Mouse (Mus musculus) mature B cell (primary cell): ENCODE results near the gene Rdh16f1.
"Not testable (repeated sequence)": the region's sequence is repeated elsewhere in the genome, so short reads cannot be mapped to it uniquely, and the experiment has no call there.

Experiments used
- in situ Hi-C: fragments of 300-500 bp; cut with MboI; formaldehyde crosslinking; loops from 2 replicates; pipeline ENCODE4 v1.14.3; 2019

The Rdh16f1 gene

DNA sequence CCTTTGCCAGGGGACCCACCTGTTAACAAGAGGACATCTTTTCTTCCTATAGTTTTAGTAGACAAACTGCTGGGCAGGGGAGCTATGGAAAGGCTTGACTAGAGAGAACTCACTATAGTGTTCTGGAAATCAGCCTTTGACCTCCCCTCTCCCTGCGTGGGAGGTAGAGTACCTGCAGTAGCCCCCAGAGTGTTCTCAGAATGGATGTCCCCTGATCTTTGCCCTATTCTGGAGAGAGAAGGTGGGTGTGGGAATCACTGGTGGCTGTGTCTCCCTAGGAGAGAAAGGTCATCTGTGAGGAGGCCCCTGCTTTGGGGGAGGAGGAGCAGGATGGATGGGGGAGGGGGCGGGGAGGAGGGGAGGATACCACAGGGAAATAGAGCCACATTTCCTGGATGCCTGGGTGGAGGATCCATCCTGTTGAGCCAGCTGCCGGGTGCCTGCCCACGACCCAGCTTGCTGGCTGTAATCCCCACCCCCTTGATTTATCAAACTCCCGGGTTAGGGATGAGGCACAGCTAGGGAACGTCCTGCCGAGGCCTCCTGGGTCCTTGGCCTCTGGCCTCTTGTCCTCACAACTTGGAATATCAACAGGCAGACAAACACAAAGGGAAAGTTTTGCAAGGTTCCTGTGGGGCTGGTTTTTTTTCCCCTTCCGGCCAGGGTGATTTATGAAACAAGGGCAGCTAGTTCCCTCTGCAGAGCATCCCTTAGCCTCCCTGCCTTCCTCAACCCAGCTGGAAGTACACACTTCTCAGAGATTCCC, 10.6 kb upstream of the Rdh16f1 start:
- in situ Hi-C loops, result no loop called here

GRCm38 (mm10) chr10:127750136-127750777, 9.3 kb upstream of the Rdh16f1 start:
- in situ Hi-C loops, result no loop called here

DNA sequence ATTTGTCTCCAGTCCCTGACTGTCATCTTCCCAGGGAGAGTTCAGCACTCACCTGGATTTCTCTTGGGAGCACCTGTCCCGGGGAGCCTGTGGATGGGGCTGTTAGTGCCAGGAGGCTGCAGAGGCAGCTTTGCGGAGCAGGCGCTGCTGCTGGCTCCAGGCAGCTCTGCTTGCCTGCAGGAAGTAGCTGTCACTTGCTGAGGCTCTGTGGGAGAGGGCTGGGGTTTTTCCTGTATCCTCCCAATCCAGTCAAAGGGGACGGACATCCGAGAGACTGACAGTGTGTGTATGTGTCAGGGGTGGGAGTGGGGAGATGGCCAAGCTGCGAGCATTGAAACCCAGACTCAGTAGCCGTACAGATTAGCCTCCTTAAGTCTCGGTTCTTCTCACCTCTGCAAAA, 8.0 kb upstream of the Rdh16f1 start, which contains the start of gene Gpr182:
Gene Gpr182, minus strand, starts transcription at position 185 of the 400 bp plus-strand sequence.
- in situ Hi-C loops, result no loop called here

DNA sequence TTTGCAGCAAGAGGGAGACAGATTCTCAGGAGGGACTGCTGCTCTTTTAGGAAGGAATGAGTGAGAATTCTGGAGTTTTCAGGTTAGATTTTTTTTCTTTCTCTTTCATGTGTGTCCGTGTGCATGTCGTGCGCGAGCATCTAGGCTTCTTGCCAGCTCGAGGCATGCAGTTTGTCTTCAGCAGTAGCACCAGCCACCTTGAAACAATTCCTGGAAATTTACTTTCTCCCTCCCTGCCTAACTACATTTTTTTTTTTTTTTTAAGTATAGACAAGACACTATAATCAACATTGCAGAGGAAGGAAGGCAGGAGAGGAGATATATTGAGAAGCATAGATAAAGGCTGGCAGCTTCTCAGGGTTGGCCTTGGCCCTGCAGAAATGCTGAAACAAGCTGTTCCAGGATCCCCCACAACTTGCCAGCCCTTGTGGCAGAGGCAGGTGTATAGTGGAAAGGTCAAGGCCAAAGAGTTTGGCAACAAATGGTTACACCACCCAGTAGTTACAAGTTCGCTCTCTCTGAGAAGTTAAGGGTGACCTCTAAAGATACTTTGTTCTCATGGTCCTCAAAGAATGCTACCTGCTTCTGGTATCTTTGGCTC, 4.9 kb upstream of the Rdh16f1 start:
- in situ Hi-C loops, result no loop called here

DNA sequence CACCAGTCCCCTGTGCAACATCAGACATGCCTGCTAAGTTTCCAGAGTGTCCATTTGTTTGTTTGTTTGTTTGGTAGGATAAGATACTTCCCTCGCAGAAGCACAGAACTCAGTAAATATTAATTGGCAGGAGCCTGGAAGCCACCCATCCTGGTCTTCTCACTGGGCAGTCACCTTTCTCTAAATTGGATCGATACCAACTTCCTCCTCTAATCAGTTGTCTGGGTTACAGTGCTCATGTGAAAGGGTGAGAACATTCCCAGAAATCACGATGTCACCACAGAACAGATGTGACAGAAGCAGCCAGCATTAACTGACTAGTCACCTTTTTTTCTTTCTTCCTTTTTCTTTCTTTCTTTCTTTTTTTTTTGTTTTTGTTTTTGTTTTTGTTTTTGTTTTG, 4.3 kb upstream of the Rdh16f1 start:
- in situ Hi-C loops, result no loop called here

DNA sequence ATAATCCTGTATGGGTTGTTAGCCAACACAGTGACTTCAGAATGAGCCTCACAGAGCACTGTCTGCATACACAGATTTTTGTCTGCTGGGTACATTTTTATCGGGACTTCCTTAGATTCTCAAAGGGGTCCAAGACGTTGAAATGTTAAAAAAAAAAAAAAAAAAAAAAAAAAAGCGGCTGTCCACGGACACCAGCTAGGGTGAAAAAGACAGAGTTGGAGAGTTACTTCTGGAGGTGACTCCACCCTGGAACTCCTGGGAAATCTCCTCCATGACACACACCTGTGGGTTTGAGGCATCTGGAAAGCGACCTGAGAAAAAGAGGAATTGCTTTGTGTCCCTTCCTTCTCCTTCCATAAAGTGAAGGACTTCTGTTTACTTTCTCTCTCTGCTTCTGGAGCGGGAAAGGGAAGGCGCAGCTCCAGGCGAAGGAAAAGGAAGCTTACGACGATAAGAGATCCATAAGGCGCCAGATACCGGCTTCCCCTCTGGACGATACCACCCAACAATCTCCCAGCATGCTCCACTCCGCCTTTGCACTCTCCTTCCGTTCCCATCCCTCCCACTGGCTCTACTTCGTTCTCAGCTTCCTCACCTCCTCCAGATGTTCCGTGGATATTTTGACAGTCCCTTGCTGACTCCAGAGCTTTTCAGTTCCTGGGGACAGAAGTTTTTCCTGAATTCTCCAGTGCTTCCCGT, 3.7 kb upstream of the Rdh16f1 start:
- in situ Hi-C loops, result no loop called here

DNA sequence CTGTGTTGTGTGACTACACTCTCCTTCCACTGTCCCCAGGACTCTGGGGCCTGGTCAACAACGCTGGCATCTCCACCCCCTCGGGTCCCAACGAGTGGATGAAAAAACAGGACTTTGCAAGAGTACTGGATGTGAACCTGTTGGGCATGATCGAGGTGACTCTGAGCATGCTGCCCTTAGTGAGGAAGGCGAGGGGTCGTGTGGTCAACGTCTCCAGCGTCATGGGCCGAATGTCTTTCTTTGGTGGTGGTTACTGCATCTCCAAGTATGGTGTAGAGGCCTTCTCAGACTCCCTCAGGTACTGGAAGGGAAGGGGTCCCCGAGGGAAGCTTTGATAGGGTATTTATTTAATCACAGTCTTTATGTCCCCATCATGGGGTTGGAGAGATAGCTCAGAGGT, 3.3 kb downstream of the Rdh16f1 start:
- in situ Hi-C loops, result not testable (repeated sequence)

- in situ Hi-C loops, result no loop called here
Measured at GRCm38 (mm10) chr10:127763914-127764680, 4.5 kb downstream of the Rdh16f1 start.

DNA sequence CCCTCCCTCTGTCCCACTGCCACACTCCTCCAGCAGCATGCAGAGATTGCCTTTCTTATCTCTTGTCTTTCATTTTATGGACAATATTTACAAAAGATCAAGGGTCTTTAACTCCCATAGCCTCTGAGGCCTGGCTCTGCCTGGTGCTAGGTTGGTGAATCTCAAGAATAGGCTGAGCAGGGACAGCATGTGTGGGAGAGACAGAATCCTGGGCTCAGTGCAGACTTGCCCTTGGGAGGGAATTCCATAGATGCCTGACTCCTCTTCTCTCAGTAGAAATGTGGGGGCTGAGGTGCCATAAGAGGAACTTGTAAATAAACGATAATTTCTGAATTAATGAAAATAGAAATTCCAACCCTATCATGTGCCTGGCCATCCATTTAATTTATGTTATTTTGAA, 7.0 kb downstream of the Rdh16f1 start:
- in situ Hi-C loops, result no loop called here

DNA sequence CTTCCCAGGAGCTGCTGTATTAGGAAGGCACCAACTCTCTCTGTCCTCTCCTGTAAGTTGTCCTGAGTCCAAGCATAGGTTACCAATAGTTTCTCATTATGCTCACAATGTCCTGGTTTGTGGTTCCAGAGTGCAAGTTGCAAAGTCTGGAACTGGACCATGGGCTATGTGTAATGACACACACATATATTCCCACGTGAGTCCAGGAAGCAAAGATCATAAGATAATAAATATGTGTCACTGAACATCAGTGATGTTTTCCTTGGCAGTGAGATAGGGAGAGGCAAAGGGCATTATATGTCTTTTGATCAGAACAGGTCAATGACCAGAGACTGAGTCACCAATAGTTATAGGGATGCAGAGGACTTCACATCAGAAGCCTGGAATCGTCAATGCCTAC, 16.4 kb downstream of the Rdh16f1 start, which contains the start of gene Rdh9:
Gene Rdh9, plus strand, starts transcription at position 376 of the 400 bp plus-strand sequence.
- in situ Hi-C loops, result no loop called here

- in situ Hi-C loops, result not testable (repeated sequence)
Measured at GRCm38 (mm10) chr10:127782321-127782720, 22.7 kb downstream of the Rdh16f1 start.

GRCm38 (mm10) chr10:127785411-127785810, 25.8 kb downstream of the Rdh16f1 start:
- in situ Hi-C loops, result not testable (repeated sequence)

DNA sequence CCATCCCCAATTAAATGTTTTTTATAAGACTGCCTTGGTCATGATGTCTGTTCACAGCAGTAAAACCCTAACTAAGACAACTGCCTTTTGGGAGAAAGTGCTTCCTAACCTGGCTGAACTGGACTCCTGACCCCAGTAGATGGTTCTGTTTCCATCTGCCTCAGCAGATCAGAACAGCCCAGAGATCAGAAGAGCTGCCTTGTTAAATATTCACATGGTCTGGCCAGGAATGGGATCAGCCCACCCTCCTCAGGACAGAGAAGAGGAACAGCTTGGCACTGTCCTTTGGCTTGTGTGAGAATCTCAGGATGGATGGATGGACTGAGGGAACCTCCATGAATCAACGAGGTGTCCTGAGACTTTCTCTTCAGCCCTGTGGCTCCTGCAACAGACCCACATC, 39.7 kb downstream of the Rdh16f1 start:
- in situ Hi-C loops, result no loop called here

GRCm38 (mm10) chr10:127800891-127801290, 41.3 kb downstream of the Rdh16f1 start, which contains the start of gene Rdh16:
Gene Rdh16 (plus strand): TSS chr10:127801152.
- in situ Hi-C loops, result no loop called here

- in situ Hi-C loops, result no loop called here
Measured at GRCm38 (mm10) chr10:127801612-127802011, 42.0 kb downstream of the Rdh16f1 start.

- in situ Hi-C loops, result no loop called here
Measured at GRCm38 (mm10) chr10:127802236-127802635, 42.6 kb downstream of the Rdh16f1 start.

DNA sequence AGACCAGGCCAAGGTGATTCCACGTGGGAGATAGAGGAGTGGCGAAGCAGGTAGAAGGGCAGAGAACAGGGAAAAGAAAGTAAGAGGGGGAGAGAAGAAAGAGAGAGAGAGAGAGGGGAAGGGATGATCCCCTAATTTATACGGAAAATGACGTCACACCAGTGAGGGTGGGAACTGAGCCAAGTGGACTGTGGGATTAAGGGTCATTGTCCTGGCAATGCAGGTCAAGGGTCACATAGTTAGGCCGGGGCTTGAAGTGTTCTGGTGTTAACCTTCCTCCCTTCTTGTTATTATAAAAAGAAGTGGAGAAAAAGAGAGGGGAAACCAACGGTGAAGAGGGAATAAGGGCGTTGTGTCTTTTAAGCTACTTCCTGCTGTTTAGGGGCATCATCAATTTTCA, 44.8 kb downstream of the Rdh16f1 start:
- in situ Hi-C loops, result no loop called here

- in situ Hi-C loops, result no loop called here
Measured at GRCm38 (mm10) chr10:127815888-127816287, 56.3 kb downstream of the Rdh16f1 start.

DNA sequence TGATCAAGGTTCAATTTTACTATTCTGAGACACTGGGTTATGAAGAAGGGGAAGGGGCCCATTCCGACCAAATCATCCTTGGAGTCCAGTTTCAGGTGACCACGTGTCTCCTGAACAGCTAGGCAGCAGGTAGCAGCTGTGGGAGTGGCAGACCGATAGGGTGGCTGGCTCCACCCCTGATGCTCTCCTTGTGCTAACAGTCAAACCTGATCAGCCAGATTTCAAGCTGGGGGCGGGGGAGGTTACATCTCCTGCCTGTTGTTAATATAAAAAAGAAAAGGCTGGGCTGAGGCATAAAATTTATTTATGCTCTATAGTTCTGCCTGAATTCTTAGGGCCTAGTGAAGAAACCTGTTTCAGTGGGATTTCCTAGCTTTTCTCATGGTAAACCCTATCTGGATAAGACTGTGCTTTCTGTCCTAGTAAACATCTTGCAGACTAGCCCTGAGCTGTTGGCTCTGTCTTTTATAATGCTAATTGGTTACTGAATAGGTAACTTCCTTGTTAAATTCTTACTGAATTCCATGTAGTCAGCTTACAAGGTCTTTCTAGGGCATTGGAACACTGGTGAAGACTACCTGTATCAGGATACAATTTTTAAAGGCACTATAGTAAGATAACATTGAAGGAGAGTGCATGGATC, 57.8 kb downstream of the Rdh16f1 start:
- in situ Hi-C loops, result not testable (repeated sequence)

- in situ Hi-C loops, result not testable (repeated sequence)
Measured at GRCm38 (mm10) chr10:127821806-127822205, 62.2 kb downstream of the Rdh16f1 start.

DNA sequence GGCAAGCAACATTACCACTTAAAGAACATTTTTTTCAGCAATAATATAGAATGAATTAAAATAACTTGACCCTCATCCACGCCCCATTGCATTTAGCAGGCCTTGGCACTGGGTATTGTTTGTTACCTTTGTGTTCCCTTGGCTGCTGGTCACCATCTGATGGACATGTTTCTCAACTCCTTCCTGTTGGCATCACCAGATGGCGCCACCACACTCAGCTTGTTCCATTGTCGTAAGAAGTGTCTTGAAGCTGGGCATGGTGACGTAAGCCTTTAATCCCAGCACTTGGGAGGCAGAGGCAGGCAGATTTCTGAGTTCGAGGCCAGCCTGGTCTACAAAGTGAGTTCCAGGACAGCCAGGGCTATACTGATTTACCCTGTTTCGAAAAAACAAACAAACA, 65.8 kb downstream of the Rdh16f1 start:
- in situ Hi-C loops, result no loop called here
